Mouse (Mus musculus) cerebellum, postnatal 10 days (tissue): ENCODE results near the gene Ywhah.
"Not testable (repeated sequence)": the region's sequence is repeated elsewhere in the genome, so short reads cannot be mapped to it uniquely, and the experiment has no call there.

ENCODE experiments used
- DNase-seq, 2 experiments: peaks; one replicate each; pipeline ENCODE4 v3.0.0; 2021; ENCODE audit warnings: mixed read lengths in 2 of 2

The Ywhah gene

GRCm38 (mm10) chr5:33011132-33012106 lies 7.2 kb upstream of the Ywhah start:
- peak; percentile 77 to 78 for DNase-seq

GRCm38 (mm10) chr5:33014096-33014495 lies 4.5 kb upstream of the Ywhah start:
- DNase-seq: no peak

- DNase-seq: no peak
These were observed 3.0 kb upstream of the Ywhah start for GRCm38 (mm10) chr5:33015579-33015978.

GRCm38 (mm10) chr5:33018189-33018560 lies 441 bp upstream of the Ywhah start:
- no peak for DNase-seq

- peak in 1 of 2 experiments; percentile 28 for DNase-seq
These were observed 808 bp downstream of the Ywhah start for GRCm38 (mm10) chr5:33019426-33019821.

- DNase-seq: no peak
These were observed 3.0 kb downstream of the Ywhah start for GRCm38 (mm10) chr5:33021622-33022021.

GRCm38 (mm10) chr5:33023337-33023736 lies 4.7 kb downstream of the Ywhah start:
- DNase-seq: no peak

GRCm38 (mm10) chr5:33024474-33024873 lies 5.9 kb downstream of the Ywhah start:
- no peak for DNase-seq

GRCm38 (mm10) chr5:33028656-33029055 lies 10.0 kb downstream of the Ywhah start:
- peak in 1 of 2 experiments; percentile 18 for DNase-seq

- DNase-seq: peak in 1 of 2 experiments; percentile 7
These were observed 12.0 kb downstream of the Ywhah start for GRCm38 (mm10) chr5:33030425-33031175.

GRCm38 (mm10) chr5:33032036-33032773 lies 13.6 kb downstream of the Ywhah start:
- DNase-seq: peak in 1 of 2 experiments; percentile 10

GRCm38 (mm10) chr5:33033121-33033520 lies 14.5 kb downstream of the Ywhah start:
- DNase-seq: peak; percentile 94 to 96

GRCm38 (mm10) chr5:33033633-33034032 lies 15.0 kb downstream of the Ywhah start:
- DNase-seq: peak in 1 of 2 experiments; percentile 6

- peak in 1 of 2 experiments; percentile 27 for DNase-seq
These were observed 15.5 kb downstream of the Ywhah start for GRCm38 (mm10) chr5:33034100-33034499.

- DNase-seq: no peak
These were observed 16.3 kb downstream of the Ywhah start for GRCm38 (mm10) chr5:33034916-33035315.

GRCm38 (mm10) chr5:33038656-33039509 lies 20.3 kb downstream of the Ywhah start:
- peak in 1 of 2 experiments; percentile 11 for DNase-seq

GRCm38 (mm10) chr5:33039510-33039911 lies 20.9 kb downstream of the Ywhah start:
- DNase-seq: peak; percentile 88 to 92

GRCm38 (mm10) chr5:33040735-33041134 lies 22.1 kb downstream of the Ywhah start:
- DNase-seq: not testable (repeated sequence)

GRCm38 (mm10) chr5:33043397-33043796 lies 24.8 kb downstream of the Ywhah start:
- DNase-seq: no peak

- DNase-seq: no peak
These were observed 26.2 kb downstream of the Ywhah start for GRCm38 (mm10) chr5:33044636-33045315.

- no peak for DNase-seq
These were observed 26.7 kb downstream of the Ywhah start for GRCm38 (mm10) chr5:33045316-33045705.
